Mouse (Mus musculus): ENCODE data around the gene Mphosph9.
A peak's percentile ranks its signal among the peaks of the same experiment; 100 is the strongest.
"Not testable (repeated sequence)": the region's sequence is repeated elsewhere in the genome, so short reads cannot be mapped to it uniquely, and the experiment has no call there.

Gene Mphosph9

GRCm38 (mm10) chr5:124341753-124342339 is 14.1 kb upstream of the Mphosph9 start:
- DNase-seq: peak; percentile 33

GRCm38 (mm10) chr5:124338791-124339190 is 11.0 kb upstream of the Mphosph9 start:
- DNase-seq: no peak

GRCm38 (mm10) chr5:124337909-124338308 is 10.1 kb upstream of the Mphosph9 start:
- no peak for DNase-seq

- DNase-seq: no peak
Observed at GRCm38 (mm10) chr5:124337103-124337502, 9.3 kb upstream of the Mphosph9 start.

- DNase-seq: peak; percentile 72
Observed at GRCm38 (mm10) chr5:124334392-124334791, 6.6 kb upstream of the Mphosph9 start.

GRCm38 (mm10) chr5:124330086-124330485 is 2.3 kb upstream of the Mphosph9 start:
- no peak for DNase-seq

GRCm38 (mm10) chr5:124326829-124327228 is 943 bp downstream of the Mphosph9 start:
- DNase-seq: no peak

- no peak for DNase-seq
Observed at GRCm38 (mm10) chr5:124317648-124318047, 10.1 kb downstream of the Mphosph9 start.

- DNase-seq: no peak
Observed at GRCm38 (mm10) chr5:124315941-124316340, 11.8 kb downstream of the Mphosph9 start.

GRCm38 (mm10) chr5:124315498-124315897 is 12.3 kb downstream of the Mphosph9 start:
- DNase-seq: no peak

GRCm38 (mm10) chr5:124310091-124310490 is 17.7 kb downstream of the Mphosph9 start:
- no peak for DNase-seq

GRCm38 (mm10) chr5:124309155-124309554 is 18.6 kb downstream of the Mphosph9 start:
- no peak for DNase-seq

- not testable (repeated sequence) for DNase-seq
Observed at GRCm38 (mm10) chr5:124302853-124303252, 24.9 kb downstream of the Mphosph9 start.

- peak; percentile 38 for DNase-seq
Observed at GRCm38 (mm10) chr5:124300132-124300531, 27.6 kb downstream of the Mphosph9 start.

- DNase-seq: peak; percentile 41
Observed at GRCm38 (mm10) chr5:124299307-124299706, 28.5 kb downstream of the Mphosph9 start.

- DNase-seq: no peak
Observed at GRCm38 (mm10) chr5:124296475-124296874, 31.3 kb downstream of the Mphosph9 start.

- DNase-seq: no peak
Observed at GRCm38 (mm10) chr5:124293967-124294366, 33.8 kb downstream of the Mphosph9 start.

- DNase-seq: no peak
Observed at GRCm38 (mm10) chr5:124290216-124290615, 37.6 kb downstream of the Mphosph9 start.

- no peak for DNase-seq
Observed at GRCm38 (mm10) chr5:124287616-124288247, 40.0 kb downstream of the Mphosph9 start.

GRCm38 (mm10) chr5:124284330-124284729 is 43.4 kb downstream of the Mphosph9 start:
- DNase-seq: peak; percentile 19

- DNase-seq: no peak
Observed at GRCm38 (mm10) chr5:124282854-124283253, 44.9 kb downstream of the Mphosph9 start.

- no peak for DNase-seq
Observed at GRCm38 (mm10) chr5:124270226-124270625, 57.5 kb downstream of the Mphosph9 start.

GRCm38 (mm10) chr5:124269661-124270060 is 58.1 kb downstream of the Mphosph9 start:
- peak; percentile 20 for DNase-seq

- DNase-seq: no peak
Observed at GRCm38 (mm10) chr5:124267652-124268051, 60.1 kb downstream of the Mphosph9 start.

- DNase-seq: no peak
Observed at GRCm38 (mm10) chr5:124266821-124267220, 61.0 kb downstream of the Mphosph9 start.
